Mouse (Mus musculus): ENCODE measurements around the gene Fam57a. TPM values are rescaled to one million over a fixed set of nuclear protein-coding genes. Genes with fewer than 3 reads are reported as not detected.
A peak's percentile ranks its signal among the peaks of the same experiment; 100 is the strongest.

The Fam57a gene
- total RNA-seq (2021) = 10 to 100 TPM; 15.7 to 18.4 TPM

DNA sequence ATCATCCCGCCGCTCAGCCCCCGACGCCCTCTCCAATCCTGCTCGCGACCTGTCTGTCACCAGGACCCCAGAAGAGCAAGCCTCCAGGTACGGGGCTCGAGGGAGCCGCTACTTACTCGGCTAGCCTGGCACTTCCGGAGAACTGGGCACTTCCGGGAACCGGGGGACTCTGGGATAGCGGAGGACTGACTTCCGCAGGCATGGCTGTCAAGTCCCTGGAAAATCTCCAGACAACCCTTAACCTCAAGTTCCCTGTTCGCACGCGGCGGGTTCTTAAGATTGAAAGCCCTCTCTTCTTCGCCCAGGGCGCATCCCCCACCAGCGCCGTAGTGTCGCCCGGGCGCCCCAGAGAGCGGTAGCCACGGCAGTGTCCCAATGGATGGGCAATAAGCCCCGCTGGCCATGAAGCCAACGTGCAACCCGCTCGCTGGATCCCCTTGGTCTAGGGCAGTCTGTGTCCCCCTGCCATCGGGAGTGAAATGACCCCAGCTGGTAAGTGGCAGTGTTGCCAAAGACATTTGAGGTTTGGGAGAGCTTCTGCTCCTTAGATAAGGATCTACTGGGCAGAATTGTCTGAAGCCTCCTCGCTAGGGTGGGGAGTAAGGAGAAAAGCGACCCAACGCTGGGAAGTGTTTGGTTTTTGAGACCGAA, at the start of gene Fam57a, which contains the start of gene Vps53:
Gene Fam57a (plus strand): TSS at position 177 of the 651 bp plus-strand sequence.
Gene Vps53 (minus strand): TSS at position 153 of the 651 bp plus-strand sequence.
- intact Hi-C loops (cut with DNase I) = no loop called here
- DNase-seq (ENCODE audit: low spot score in 2 of 2) = peak; percentile 90 to 93

DNA sequence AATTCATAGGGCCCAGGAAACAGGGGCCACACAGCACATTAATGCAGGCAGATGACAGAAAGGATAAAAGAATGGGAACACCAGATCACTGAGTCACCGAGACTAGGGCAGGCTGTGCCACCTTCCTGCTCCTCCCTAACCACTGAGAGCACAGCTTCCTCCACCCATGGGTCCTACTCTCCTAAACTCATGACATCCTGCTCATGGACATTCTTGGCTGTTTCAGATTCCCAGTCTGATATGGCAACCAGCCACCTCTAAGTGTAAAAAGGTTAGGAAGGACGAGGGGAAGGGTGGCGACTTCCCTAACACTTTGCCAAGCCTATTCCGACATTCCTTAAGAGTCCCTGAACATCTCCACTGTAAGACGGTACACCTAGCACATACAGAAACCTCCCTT, 48.6 kb upstream of the Fam57a start:
- DNase-seq (ENCODE audit: low spot score in 2 of 2) = no peak
- intact Hi-C loops (cut with DNase I) = no loop called here

DNA sequence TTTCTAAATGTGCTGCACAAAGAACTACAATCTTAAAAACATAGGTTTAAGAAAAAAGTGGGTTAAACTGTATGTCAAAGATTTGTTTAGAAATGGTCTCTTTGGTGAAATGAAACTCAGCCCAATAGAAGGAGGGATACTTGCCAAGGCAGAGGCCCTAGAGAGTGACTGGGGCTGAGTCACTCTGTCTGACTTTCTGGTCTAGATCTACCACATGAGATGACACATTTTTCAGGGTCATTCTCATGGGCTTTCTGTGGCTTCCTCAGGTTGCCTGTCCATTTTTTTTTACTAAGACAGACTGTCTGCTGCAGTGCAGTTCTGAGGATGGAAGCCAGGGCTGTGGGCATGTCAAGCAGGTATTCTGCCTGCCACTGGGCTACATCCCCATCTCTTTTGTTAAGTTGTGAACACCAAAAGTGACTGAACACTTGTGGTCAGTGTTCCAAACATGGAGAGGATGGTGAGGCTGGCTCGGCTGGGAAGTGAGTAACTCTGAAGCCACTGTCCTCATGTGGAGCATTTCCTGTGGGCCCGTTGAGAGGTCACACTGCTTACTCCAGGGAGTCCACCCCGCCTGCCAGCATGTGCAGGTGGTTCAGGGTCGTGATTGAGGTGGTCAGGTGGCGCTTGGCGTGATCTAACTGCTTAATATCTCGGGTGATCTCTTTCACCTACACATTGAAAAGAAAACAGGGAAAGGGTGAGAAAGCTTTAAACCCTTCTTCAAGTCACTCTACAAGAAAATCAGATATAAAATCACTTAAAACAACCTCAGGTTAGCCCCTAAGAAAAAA, 43.6 kb upstream of the Fam57a start:
- intact Hi-C loops (cut with DNase I) = no loop called here
- DNase-seq (ENCODE audit: low spot score in 2 of 2) = no peak

DNA sequence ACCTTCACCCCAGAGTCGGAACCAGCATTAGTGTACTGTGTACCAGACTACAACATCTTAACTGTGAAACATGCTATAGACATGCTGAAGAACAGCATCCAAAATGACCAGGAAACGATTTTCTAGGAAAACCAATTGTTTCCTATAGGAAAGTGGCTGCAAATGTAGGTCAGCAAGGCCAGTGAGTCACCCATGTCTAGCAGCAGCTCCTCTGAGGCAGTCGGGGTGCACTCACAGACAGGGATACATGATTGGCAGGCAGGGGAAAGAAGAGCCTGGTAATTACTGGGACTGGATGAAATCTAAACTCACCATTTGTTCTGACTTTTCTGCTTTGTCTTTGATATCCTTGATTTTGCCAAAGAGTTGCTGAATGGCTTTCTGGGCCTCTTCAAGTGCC, 41.5 kb upstream of the Fam57a start:
- intact Hi-C loops (cut with DNase I) = no loop called here
- DNase-seq (ENCODE audit: low spot score in 2 of 2) = no peak

DNA sequence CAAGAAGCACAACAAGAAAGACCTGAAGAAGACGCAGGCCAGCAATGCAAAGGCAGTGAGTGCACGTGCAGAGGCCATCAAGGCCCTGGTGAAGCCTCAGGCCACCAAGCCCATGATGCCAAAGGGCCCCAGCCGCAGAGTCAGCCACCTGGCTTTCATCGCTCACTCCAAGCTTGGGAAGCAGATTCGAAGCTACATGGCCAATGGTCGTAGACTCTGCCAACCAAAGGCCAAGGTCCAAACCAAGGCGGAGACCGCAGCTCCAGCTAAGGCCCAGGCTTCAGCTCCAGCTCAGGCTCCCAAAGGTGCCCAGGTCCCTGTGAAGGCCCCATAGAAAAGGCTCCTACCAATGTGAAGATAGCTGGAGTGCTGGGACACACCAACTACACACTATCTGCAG, 35.1 kb upstream of the Fam57a start:
- DNase-seq (ENCODE audit: low spot score in 2 of 2) = no peak
- intact Hi-C loops (cut with DNase I) = no loop called here

DNA sequence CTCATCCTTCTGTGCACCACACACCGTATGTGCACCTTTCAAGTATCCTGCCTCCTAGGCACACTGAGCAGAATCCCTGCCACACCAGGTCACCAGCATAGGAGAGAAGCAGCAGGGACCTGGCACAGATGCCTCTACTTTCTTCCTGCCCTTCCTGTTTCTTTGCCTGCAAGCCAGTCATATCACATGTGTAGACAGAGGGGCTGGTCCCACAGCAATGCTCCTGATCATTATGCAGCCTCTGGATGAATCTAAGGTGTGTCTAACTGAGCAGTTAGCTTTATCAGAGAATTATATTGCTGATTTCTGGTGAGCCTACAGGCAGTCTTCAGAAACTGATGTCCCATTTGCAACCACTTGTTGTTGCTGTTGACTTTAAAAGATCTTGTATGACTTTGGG, 34.3 kb upstream of the Fam57a start:
- intact Hi-C loops (cut with DNase I) = no loop called here
- DNase-seq (ENCODE audit: low spot score in 2 of 2) = no peak

DNA sequence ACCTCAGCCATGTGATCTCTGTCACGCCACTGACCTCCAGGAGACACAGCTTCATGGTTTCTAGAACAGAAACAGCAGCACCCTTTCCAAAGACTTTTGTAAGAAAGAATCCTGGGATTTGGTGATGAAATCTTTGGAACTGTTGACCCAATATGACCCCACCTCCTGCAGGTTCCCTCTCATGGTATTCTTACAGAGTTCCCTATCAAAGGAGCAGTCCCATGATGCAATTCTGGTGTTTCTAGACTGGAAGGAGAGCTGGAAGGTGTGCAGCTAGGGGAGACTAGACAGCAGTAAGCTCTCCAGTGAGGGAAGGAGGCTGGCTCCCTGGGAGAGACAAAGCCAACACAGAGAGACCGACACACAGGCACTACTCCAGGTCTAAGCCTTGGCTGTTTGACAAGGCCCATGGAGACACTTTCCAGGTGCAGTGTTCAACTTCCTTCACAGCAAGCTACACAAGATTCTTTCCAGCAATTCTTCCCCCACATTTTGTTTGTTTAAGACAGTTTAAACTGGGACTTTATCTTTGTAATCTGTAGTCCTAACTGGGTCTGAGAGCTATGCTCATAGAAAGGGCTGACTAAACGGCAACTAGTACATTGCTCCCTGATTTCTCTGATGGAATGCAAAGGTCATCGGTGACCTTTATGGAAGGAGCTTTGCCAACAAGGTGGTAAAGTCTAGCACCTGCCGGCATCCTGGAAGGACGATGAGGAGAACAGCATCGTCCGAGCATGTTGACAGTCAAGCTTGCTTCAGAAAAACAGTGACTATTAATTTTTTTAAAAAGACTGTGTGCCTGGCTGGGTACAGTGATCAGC, 33.1 kb upstream of the Fam57a start:
- DNase-seq (ENCODE audit: low spot score in 2 of 2) = no peak
- intact Hi-C loops (cut with DNase I) = no loop called here

DNA sequence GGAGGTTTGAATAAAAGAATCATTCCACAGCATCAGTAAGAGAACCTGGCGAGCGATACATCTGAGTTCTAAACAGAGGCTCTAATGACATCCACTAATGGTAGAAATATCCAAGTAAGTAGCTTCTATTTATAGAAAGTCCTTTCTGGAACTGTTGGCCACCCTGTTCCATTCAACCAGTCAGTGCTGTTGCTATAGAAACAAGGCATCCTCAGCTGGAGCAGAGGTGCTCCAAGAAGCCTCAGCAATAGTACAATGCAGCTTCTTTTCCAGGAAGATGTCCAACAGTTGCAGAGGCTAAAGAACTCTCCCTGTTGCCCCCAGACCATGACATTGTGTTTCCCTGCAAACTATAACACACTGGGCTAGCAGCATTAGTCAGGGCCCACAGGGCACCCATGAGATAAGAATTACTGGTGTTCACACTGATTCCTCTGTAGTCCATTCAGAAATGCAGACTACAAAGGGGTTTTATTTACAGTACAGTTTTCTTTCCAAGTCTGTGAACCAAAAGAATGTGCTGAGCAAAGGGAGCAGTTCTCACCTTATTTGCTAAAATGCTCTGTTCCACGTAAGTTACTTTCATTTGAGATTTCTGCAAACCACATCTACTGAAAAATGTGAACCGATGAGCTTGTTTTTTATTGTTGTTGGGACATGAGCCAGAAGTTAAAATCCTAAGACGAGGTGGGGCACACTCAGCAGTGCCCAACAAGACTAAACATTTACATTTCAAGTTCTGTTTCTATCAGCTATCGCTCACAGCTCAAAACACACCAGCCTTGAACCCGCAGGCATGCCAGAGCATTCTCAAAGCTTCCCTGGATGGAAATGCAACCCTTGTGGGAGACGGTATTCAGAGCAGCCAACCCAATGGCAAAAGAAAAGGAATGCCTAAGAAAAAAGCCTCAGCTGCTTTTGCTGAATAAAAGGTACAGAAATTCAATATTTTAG, 31.1 kb upstream of the Fam57a start:
- no peak for DNase-seq (ENCODE audit: low spot score in 2 of 2)
- intact Hi-C loops (cut with DNase I) = no loop called here

DNA sequence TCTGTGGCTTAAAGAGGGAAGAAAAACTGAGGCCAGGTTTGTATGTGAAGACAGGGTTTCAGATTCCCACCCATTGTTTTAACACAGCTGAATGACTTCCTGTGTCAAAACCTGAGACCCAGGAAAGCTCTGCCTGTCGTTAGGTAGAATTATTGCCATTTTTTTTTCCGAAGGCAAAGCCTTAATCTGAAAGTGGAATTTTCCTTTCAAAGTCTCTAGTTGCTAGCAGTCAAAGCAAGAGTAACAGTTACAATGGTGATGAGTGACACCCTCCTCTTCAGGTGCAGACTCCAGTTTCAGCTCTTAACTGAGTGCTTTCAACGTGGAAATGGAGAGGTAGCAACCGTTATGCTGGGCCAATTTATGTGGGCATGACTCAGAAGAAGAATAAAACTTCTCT, 28.5 kb upstream of the Fam57a start:
- intact Hi-C loops (cut with DNase I) = no loop called here
- no peak for DNase-seq (ENCODE audit: low spot score in 2 of 2)

DNA sequence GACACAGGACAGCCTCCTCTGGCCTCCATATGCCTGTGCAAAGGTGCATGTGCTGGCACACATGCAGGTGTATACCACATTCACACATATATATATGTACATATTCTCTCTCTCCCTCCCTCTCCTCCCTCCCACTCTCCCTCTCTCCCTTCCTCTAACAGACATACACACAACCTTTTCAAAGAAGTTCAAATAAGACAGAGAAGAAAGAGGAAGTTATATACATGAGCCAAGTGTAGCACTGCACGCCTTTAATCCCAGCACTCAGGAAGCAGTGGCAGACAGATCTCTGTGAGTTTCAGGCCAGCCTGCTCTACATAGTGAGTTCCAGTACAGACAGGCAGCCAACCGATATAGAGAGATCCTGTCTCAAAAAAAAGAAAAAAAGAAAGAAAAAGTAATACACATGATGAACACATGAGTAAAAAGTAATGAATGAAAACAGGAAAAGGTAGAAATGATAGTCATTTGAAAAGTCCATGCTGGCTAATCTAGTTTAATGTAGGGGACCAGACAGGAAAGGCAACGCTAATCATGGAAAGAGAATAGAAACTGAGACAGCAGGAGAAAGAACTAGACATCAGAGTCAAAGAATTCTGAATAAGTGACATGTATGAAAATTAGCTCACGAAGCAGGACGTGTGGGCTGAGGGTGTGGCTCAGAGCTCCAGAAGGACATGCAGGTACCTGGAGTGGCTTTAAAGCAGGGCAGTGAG, 26.1 kb upstream of the Fam57a start:
- no peak for DNase-seq (ENCODE audit: low spot score in 2 of 2)
- intact Hi-C loops (cut with DNase I) = no loop called here

DNA sequence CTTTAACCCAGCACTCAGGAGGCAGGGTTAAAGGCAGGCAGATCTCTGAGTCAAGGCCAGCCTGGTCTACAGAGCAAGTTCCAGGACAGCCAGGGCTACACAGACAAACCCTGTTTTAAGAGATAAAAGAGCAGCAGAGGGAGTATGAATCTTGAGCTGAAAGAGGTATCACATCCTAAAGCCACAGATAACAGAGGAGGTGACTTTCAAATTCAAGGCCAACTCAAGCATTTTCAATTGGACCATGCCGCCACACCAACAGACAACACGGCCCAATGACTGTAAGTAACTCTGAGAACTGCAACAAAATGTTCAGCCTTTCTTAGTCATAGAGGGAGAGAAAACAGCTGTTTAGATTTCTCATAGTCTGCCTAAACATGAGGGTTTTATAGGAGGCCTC, 25.3 kb upstream of the Fam57a start:
- DNase-seq (ENCODE audit: low spot score in 2 of 2) = no peak
- intact Hi-C loops (cut with DNase I) = no loop called here

DNA sequence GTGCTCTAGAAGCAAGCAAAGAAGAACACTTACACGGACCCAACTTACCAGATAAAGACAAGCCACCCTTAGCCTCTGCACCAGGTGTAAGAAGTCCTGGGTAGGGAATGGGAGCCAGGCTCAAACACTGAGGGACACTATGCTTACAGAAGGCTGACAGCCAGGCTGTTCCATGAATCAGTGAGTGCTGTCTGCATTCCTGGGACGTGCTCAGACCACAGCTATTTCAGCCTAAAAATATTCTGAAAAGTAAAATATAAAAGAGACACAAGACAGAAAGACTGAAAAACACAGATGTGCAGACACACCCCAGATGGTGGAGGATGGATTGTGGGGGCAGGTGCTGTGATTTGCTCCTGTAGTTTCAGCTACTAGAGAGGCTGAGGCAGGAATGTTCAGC, 24.6 kb upstream of the Fam57a start:
- intact Hi-C loops (cut with DNase I) = no loop called here
- DNase-seq (ENCODE audit: low spot score in 2 of 2) = no peak

DNA sequence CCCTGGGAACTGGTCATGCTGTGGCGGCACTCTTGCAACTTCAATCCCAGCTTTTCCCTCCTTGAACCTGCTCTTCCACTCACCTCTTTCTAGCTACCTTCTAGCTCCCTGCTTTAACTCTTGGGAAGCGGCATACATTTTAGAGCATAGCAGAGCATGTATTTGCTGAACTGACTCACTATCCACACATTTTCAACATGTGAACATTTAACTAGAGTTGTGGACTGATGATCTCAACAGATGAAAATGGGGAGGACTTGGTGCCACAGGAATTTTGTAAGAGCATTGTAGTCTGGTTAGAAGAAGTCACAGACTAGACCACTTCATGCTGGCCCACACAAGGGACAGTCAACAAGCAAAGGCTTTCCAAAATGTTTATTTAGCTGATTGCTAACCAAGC, 21.1 kb upstream of the Fam57a start:
- DNase-seq (ENCODE audit: low spot score in 2 of 2) = no peak

DNA sequence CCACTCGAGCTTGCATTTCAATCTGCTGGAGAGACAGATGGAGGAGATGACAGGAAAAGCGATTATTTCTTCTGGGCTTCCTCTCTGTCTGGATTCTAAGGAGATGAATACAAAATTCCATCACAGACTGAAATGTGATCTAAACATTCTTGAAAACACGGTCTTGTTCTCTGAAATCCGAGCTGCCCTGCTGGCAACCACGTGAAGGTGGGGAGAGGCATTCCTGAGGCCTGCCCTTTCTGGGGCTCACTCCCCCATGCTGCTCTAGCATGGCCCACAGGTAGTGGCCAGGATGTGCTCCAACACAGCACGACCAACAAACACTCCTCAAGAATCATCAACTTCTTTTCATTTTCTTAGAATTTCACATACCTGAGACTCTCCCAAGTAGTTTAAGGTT, 19.2 kb upstream of the Fam57a start:
- no peak for DNase-seq (ENCODE audit: low spot score in 2 of 2)
- intact Hi-C loops (cut with DNase I) = no loop called here

More for the DNA sequence above, 21.1 kb upstream of the Fam57a start:
- intact Hi-C loops (cut with DNase I) = no loop called here

DNA sequence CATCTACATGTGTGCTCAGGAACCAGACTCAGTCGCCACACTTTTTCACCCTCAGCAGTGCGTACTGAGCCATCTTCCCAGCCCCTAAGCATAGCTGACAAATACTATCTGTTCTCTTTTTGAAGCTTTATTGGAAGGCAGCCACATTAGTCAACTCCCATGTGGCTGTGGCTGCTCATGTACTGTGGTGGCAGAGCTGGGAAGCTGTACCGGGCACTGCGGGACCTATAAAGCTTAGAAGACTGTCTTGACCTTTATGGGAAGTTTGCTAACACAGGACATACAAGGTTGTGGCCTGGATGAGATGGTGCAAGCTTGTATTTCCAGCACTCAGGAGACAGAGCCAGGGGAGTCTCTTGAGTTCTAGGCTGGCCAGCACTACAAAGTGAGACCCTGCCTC, 12.8 kb upstream of the Fam57a start:
- no peak for DNase-seq (ENCODE audit: low spot score in 2 of 2)
- intact Hi-C loops (cut with DNase I) = loop anchor here (1.0 to 5.0 kb wide), 3 partner anchors 81 to 399 kb away; no protein-coding TSS in a partner anchor

DNA sequence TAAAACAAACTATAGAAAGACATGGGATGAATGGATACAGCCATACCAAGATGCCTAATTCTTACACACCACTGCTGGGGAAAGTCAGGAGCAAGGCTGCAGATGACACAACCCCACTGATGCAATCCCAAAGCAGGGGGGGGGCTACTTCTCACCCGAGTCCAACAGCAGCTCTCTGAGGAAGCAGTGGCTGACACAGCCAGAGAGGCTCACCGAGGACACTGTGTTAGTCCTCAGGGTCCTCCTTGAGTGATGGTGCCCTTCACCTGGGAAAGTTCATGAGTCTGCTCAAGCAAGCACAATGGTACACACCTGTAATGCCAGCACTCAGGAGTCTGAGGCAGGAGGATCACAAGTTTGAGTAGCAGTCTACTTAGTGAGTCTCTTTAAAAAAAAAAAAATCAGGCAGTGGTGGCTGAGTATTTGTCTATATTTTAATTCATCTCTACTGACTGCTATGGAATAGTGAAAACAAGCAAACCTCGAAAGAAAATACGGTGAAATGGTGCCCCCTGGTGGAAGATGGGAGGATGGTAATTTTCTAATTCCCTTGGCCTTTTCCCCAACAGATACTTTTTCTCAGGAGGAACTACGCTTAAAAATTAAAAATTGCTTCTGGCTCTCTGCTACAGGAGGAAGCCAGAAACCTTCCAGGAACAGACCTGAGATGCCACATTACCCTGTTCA, 12.2 kb upstream of the Fam57a start:
- peak; percentile 45 to 65 for DNase-seq (ENCODE audit: low spot score in 2 of 2)
- intact Hi-C loops (cut with DNase I) = loop anchor here (1.0 to 5.0 kb wide), 3 partner anchors 82 to 400 kb away; no protein-coding TSS in a partner anchor

DNA sequence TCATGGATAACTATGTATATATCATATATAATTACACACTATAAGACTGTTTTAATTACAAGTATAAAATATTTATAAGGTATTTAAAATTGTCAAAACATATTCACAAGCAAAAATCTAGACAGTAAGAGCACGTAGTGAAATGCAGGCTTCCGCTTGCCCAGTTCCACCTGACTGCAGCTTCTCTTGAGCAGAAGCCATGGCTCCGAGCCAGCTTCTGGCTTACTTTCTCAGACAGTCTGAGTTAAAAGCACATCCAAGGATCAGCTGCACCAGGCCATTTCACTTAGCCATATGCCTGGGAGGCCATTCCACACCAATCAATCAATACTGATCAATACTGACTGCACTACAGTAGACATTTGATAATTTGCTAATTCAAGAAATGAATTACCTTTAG, 10.5 kb upstream of the Fam57a start:
- intact Hi-C loops (cut with DNase I) = loop anchor here (5.0 kb wide), 2 partner anchors 387 to 402 kb away; no protein-coding TSS in a partner anchor

DNA sequence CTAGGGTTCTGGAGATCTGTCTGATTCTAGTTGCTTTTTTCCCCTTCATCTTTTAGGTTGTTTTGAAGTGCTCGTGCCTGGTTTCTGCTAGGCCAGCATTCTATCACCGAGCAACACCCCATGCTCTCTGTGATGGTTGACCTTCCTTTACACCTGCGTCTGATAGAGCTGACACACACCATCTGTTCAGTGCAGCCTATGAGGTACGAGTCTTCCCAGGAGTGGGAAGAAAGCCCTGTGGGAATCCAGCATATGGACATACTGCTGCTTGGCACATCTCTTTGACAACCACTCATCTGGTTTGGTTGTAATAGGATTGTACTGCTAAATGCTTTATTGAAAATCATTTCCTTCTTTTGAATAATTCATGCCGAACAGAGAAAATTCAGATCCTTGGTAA, 9.3 kb upstream of the Fam57a start:
- intact Hi-C loops (cut with DNase I) = no loop called here
- no peak for DNase-seq (ENCODE audit: low spot score in 2 of 2)

More for the DNA sequence above, 10.5 kb upstream of the Fam57a start:
- no peak for DNase-seq (ENCODE audit: low spot score in 2 of 2)

Measured in left cerebral cortex, postnatal 36 days (tissue).